Mouse (Mus musculus): ENCODE results near the gene Taar5. TPM values are rescaled to one million over a fixed set of nuclear protein-coding genes. Genes with fewer than 3 reads are reported as not detected.
A peak's percentile ranks its signal among the peaks of the same experiment; 100 is the strongest.

The Taar5 gene
- not detected for total RNA-seq (2021)

DNA sequence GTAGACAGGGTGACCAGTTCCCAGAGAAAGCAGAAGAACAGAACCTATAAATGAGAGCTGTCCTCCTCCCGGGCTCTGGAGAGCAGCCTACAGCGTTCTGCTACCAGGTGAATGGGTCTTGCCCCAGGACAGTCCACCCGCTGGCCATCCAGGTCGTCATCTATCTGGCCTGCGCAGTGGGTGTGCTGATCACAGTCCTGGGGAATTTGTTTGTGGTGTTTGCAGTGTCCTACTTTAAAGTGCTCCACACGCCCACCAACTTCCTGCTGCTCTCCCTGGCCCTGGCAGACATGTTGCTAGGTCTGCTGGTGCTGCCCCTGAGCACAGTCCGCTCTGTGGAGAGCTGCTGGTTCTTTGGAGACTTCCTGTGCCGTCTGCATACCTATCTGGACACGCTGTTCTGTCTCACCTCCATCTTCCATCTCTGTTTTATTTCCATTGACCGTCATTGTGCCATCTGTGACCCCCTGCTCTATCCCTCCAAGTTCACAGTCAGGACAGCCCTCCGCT, at the start of gene Taar5:
Taar5 (plus strand) TSS at position 51 of the 510 bp plus-strand sequence.
- no peak for DNase-seq
- intact Hi-C loops (cut with DNase I) = no loop called here

DNA sequence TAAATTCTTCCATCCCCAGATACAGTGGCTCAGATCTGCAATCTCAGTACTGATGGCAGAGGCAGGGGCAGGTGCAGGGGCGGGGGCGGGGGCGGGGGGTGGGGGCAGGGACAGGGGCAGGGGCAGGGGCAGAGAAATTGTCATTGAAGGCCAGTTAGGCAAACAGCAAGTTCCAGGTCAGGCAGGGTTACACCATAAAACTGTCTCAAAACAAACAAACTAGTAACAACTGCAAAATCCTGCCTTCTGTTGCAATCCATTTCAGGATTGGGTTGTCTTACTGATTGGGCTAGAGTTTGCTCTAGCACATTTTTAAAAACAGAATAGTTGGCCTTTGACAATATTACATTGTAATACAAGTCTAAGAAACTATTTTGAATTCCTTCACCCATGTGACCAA, 48.0 kb upstream of the Taar5 start:
- intact Hi-C loops (cut with DNase I) = no loop called here
- no peak for DNase-seq

GRCm38 (mm10) chr10:23923941-23924340, 46.6 kb upstream of the Taar5 start:
- intact Hi-C loops (cut with DNase I) = no loop called here
- no peak for DNase-seq

- intact Hi-C loops (cut with DNase I) = no loop called here
- DNase-seq = no peak
These were observed 32.9 kb upstream of the Taar5 start for GRCm38 (mm10) chr10:23937613-23938012.

DNA sequence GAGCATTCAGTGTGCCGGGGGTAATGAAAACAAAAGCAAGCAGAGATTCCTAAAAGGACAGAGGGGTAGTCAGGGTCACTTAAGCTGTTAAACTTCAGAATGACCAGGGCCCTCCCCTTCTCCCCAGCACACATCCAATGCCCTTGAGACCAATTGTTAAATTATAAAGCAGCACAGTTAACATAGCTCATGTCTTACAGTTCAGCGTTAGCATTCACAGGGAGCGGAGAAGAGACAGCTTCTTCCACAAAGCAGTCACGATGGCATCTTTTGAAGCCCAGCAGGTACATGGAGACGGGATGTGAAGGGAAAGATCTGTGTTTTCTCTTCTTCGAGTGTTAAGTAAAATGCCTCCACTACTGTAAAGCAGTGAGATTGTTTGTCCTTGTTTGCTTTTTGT, 32.2 kb upstream of the Taar5 start, which contains the start of gene Taar2:
Taar2 (plus strand) TSS at position 261 of the 400 bp plus-strand sequence.
- intact Hi-C loops (cut with DNase I) = no loop called here
- DNase-seq = no peak

DNA sequence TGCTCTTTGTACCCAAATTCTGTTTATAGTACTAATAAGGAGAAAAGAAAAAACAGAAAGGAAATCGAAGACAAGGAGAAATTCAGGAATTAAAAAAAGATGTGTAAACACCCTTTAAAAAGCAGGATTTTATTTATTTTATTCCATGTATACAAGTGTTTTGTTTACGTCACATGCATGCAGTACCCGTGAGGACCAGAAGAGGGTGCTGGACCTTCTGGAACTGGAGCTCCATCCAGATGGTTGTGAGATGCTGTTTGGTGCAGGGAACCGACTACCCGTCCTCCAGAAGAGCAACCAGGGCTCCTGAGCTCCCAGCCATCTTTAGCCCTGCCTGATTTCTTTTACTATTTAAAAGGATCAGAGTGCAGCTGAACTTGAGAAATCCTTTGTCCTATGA, 28.0 kb upstream of the Taar5 start:
- intact Hi-C loops (cut with DNase I) = no loop called here
- no peak for DNase-seq

GRCm38 (mm10) chr10:23948026-23948425, 22.5 kb upstream of the Taar5 start:
- intact Hi-C loops (cut with DNase I) = no loop called here
- DNase-seq = no peak

- no peak for DNase-seq
- intact Hi-C loops (cut with DNase I) = no loop called here
These were observed 20.9 kb upstream of the Taar5 start, which contains the start of gene Taar3 for GRCm38 (mm10) chr10:23949508-23950005. TSS of gene Taar3 (plus strand) at chr10:23949558.

GRCm38 (mm10) chr10:23951714-23952113, 18.8 kb upstream of the Taar5 start:
- DNase-seq = no peak
- intact Hi-C loops (cut with DNase I) = no loop called here

DNA sequence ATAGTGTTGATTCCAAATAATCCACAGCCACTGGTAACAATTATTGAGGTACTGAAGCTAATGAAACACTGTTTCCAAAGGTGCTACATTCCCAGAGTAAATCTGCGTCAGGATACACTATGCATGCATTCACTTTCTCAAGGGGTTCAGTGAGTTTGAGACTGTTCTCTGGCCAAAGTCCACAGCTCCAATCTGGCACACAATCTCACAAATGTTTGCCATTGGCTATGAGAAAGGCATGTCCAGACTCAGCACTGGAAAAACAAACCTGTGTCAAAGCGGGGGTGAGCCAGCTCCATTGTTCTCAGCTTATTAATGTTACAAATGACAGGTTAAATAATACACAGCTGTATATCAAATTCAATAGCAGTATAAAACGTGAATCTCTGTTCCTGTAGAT, 11.4 kb upstream of the Taar5 start:
- no peak for DNase-seq
- intact Hi-C loops (cut with DNase I) = no loop called here

- DNase-seq = no peak
- intact Hi-C loops (cut with DNase I) = no loop called here
These were observed 10.0 kb upstream of the Taar5 start, which contains the start of gene Taar4 for GRCm38 (mm10) chr10:23960444-23960915. TSS of gene Taar4 (plus strand) at chr10:23960494.

- intact Hi-C loops (cut with DNase I) = no loop called here
- peak; percentile 14 to 35 for DNase-seq
These were observed 7.1 kb upstream of the Taar5 start for GRCm38 (mm10) chr10:23963444-23963843.

DNA sequence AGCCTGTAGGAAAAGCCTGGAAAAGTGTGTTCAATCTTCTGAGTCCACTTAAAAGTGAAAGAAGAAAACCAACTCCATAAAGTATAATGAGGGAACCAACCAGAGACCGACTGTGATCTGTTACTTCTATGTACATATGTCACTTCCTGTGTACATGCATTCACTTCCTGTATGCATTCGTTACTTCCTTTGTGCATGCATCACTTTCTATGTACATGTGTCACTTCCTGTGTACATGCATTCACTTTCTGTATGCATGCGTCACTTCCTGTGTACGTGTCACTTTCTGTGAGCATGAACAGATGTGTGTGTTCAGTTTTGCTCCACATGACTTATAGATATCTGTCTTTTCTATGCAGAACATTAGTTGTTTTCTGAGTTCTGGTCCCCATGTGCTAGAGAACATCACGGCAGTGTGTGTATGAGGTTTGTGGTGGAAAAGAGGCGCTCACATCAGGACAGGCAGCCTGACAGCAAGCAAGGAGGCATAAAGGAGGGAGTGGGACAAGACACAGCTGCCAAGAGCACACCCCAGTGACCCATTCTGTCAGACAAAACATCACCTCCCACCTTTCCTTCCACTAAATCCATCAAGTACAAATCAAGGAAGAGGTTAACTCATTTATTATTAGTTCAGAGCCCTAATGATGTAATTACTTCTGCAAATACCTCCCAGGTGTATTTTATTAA, 5.4 kb upstream of the Taar5 start:
- no peak for DNase-seq
- intact Hi-C loops (cut with DNase I) = no loop called here

- intact Hi-C loops (cut with DNase I) = no loop called here
These were observed 750 bp downstream of the Taar5 start for GRCm38 (mm10) chr10:23971256-23971655.

DNA sequence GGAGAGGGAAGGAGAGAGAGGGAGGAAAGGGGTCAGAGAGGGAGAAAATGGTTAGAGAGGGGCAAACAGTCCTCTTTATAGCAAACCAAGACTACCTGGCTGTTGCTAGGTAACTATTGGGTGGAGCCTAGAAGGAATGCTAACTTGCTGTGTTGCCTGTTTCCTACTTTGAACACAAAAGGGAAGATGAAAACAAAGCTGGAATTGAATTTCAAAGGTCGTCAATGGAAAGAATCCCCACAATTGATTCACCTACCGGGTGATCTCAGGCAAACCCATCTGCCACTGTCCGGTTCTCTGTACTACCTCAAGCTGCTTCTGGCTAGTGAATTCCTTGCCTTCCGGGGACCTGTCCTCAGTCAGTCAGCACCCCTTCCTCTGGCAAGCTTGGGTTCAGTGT, 7.5 kb downstream of the Taar5 start:
- intact Hi-C loops (cut with DNase I) = loop anchor here (2.0 to 5.0 kb wide), 3 partner anchors 133 to 161 kb away; no protein-coding TSS in a partner anchor
- DNase-seq = no peak

More at GRCm38 (mm10) chr10:23971256-23971655, 750 bp downstream of the Taar5 start:
- DNase-seq = no peak

DNA sequence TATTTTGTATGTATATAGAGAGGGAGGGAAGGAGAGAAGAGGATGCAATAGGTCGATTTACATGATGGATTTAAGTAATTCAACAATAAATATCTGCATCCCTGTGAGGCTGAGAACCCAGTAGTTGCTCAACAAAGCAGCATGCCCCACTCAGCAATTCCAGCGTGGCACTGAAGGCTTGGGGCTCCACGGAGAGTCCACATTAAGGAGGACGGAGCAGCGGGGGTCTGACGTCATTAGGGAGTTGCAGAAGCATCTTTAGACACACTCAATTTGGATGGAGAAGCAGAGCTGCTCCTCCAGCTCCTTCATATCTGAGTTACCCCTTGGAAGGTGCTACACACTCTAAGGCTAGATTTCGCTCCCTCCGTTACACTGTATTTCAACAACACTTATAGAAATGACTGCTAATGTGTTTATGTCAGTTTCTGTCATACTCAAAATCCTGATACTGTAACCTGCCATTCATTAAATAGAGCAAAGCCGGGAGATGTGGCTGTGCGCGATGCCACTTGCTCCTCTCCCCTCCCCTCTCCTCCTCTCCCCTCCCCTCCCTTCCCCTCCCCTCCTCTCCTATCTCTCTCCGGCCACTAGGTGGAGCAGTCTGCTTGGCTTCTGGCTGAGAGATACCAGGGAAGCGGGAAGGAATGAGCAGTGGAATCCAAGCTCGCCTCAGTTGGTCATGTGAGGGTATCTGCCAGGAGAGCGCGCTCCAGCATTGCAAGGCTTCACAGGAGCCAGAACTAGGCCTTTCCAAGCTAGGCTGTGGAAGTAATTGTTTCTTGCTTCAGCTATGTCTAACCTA, 8.6 kb downstream of the Taar5 start:
- DNase-seq = peak; percentile 75 to 87
- intact Hi-C loops (cut with DNase I) = loop anchor here (1.0 to 5.0 kb wide), 4 partner anchors 101 to 162 kb away; no protein-coding TSS in a partner anchor

DNA sequence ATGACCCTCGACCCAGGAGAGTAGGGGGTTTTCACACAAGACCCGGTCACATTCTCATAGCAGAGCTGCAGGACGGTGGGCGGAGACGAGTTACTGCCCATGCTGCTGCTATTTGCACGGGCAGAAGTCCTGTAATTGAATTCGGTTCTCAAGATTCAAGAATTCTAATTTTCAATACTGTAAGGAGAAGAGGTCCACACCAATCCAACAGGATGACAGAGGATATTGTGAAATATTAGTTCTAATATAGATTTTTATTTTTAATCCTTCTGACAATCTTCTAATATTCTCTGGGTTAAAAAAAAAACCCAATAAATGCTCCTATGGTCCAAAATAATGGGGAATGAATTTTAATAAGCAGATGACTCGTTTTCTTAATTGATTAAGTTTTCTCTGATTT, 15.0 kb downstream of the Taar5 start, which contains the start of gene Taar6:
Taar6 (minus strand) TSS at position 101 of the 400 bp plus-strand sequence.
- intact Hi-C loops (cut with DNase I) = no loop called here
- DNase-seq = no peak

- DNase-seq = no peak
- intact Hi-C loops (cut with DNase I) = no loop called here
These were observed 15.9 kb downstream of the Taar5 start for GRCm38 (mm10) chr10:23986419-23986818.

- intact Hi-C loops (cut with DNase I) = no loop called here
- DNase-seq = no peak
These were observed 22.9 kb downstream of the Taar5 start, which contains the start of gene Taar7a for GRCm38 (mm10) chr10:23993381-23993780. TSS of gene Taar7a (minus strand) at chr10:23993481.

DNA sequence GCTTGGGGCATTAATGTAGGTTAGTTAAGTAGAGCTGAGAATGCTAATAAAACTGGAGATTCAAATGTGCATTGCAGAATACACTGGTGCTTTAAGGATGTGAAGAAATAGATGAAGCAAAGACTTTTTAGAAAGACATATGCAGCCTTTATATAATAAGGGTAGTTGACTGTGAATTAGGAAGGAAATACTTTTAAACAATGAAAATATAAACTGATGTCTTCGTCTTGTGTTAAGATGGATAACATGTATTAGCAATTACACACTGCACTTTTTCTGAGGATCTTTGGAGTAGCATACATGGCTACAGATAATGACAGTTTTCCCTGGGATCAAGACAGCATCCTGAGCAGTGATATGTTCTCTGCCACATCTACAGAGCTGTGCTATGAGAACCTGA, 29.1 kb downstream of the Taar5 start, which contains the start of gene Taar7b:
Taar7b (plus strand) TSS at position 301 of the 400 bp plus-strand sequence.
- intact Hi-C loops (cut with DNase I) = no loop called here
- no peak for DNase-seq

DNA sequence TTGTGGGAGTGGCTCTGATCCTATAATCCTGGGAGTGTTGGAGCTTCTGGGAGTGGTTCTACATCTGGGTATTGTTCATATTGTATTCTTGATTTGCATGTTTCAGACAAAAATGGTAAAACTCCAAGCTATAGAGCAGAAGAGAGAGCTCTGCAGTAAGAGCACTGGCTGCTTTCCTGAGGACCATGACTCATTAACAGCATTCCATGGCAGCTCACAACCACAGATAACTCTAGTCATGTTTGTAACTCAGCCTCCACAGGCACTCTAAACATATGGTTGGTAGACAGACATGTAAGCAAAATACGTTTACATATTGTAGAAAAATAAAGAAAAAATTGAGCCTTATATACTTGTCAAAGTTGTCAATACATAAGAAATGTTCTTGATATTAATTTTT, 35.9 kb downstream of the Taar5 start:
- intact Hi-C loops (cut with DNase I) = no loop called here
- no peak for DNase-seq

Measured in heart, postnatal 10 days (tissue).